Mouse (Mus musculus): Measurements from ENCODE around the gene Tpk1.

The Tpk1 gene

DNA sequence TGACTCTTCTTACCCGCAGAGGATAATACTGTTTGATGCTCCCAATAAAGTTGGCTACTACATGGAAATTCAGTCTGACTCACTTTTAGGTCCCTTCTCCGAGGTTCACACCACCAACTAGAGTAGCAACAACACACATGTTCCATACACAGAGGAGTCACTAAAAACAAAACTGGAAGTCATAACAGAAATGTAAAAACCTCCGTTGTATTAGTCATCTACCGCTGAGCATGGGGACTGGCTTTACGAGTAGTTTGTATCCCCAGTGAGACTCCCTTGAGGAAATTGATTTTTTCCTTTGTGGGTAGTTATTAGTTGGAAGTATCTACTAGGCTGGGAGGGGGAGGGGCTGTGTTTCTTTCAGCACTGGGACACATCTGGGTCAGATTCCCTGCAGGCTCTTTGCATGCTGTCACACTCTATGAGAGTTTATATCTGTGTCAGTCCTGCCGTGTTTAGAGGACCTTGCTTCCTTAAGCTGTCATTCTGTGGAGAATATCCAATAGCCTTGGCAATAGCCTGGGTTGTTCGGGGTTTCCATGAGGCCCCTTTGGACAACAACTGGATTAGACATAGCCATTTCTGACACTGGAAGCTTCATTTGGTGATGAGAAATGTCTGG is 245.6 kb downstream of the Tpk1 start:
- DNase-seq, result no peak

DNA sequence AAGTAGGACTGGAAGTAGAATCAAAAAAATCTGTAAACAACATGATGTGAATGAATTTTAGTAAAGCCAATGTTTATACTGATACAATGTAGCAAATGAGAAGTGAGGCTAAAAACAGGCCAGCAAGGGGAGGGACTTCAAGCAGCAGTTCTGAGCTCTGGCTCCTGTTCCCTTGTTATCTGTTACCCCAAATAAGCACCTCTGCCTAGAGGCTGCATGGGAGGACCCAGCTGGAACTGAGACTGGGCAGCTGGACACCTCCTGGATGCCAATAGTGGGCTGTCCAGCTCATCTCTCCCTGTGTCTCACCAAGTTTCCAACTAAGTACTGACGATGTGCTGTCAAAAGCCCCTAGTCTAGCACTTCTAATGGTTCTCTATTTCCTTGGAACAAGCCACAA is 257.1 kb downstream of the Tpk1 start:
- no peak for DNase-seq

DNA sequence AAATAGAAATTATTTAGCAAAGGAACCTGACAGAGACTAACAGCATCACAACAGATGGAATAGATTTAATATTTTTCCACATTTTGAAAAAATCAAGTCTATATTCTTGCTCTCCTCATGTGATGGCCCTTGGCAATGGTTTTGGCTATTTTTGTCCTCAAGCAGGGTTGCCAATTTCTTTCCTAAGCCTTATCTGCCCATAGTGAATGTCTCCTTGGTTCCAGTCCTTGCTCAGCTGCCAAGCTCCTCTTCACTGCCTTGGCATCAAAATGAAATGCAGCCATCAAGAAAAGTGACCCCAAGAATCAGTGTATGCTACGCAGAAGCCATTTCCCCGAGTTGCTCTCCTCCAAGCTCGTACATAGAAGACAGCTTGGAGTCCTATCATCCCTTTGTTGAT is 263.0 kb downstream of the Tpk1 start:
- DNase-seq, result no peak

DNA sequence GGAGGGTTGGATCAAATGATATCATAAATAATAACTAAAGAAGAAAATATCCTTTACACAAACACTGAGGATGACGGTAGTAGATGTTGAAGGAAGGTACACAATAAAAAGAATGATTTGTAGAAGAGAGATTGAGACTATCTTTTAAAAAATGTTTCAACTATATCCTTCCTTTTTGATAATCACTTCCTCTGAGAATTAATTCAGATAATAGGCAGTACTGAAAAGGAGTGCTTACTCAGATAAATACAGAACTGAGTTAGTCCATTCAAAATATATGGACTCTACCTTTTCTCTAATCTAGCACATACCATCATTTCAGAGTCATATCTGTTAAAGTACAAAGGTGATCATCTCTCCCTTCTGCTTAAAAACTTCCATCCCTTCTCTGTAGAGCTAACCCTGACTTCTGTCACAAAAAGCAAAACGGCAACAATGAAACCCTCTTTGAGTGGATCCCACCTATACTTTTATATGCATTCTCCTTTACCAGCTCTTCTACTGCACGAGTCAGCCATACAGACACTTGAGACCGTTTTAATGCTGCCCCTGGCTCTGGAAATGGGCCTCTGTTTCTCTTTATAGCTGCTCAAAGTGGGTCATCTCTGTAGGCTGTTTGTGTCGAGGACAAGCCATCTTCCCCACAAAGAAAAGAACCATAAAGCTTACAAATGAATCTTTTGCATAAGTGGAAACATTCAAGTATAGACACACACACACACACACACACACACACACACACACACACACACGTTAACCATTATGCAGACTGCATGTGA is 263.7 kb downstream of the Tpk1 start:
- DNase-seq, result no peak

DNA sequence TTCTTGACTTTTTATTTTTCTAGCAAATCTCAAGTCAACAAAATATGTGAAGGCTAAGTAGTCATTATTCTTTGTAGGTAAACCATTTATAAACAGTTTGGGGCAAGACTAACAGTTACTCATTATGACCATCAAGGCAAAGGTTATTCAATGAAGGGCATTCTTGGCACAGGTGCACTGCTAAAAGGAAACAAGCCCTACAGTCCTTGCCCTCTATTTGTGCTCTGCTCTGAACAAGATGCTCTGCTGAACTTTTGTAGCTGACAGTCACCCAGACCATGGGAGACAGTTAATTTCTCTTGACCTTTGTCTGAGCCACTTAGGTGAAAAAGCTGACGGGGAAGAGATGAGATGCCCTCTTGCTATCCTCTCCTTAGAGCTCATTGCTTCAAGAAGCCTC is 269.7 kb downstream of the Tpk1 start:
- DNase-seq, result no peak

DNA sequence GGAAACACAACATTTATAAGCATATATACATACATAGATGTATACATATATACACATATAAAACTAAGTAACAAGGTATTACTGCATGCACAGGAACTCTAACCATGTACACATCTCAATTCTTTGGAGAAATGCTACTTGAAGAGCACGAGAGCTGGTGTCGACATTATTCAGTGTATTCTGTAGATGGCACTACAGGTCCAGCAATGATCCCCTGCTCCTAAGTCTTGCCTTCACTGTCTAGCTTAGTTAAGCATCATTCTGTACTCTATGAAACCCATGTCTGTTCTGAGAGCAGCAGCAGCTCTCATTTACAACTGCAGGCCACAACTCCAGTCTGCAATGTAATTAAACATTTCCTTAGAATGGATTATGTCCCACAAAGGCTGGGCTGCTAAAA is 270.5 kb downstream of the Tpk1 start:
- DNase-seq, result no peak

DNA sequence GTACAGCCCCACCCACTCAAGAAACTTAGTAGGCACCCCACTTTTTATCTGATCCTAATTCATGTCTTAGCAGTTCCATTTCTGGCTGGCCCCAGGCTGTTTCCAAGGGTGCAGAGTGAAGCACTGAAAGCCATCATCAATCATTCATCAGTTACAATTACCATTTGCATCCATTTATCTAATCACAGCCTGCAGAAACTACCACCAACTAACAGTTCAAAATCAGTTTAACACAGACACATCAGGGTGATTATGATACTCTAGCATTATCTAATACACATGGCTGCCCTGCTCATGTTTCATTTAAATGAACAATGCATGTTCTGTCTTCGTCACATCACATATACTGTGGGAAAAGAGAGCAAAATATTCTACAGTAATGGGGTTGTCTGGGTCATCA is 274.7 kb downstream of the Tpk1 start:
- no peak for DNase-seq

DNA sequence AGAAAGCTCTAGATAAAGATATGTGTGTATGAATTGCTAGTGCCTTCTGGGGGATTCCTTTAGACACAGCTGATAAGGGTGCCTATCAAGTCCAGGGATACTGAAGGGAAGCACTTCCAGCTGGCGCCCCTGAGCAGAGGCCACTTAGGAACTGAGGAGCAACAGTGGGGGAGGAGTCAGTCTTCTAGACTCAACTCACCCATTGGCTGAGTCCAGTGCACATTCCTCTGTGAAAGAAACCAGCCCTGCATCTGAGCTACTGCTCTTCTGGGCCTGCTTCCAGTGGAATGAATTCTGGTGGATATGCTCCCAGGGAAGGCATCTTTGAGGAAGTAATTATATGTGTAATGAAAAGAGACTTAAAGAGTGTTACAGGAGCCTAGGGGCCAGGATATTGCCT is 278.8 kb downstream of the Tpk1 start:
- DNase-seq, result no peak

DNA sequence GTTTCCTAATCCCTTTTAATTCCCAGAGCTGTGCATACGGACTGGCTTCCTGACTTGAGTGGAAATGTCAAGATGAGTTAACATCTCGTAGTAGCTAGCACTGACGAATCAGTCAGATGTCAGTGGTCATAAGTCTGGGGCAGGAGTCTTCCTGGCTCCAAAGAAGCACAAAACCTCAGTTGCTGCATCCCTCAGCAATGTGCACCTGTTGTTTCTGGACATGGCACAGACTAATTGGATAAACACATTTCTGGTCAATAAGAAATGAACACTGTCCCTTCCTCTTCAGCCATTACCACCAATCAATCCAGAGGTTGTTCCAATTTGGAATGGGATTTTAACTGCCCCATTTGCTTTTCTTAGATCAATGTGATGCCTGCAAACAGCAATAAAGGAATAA is 281.2 kb downstream of the Tpk1 start:
- DNase-seq, result no peak

DNA sequence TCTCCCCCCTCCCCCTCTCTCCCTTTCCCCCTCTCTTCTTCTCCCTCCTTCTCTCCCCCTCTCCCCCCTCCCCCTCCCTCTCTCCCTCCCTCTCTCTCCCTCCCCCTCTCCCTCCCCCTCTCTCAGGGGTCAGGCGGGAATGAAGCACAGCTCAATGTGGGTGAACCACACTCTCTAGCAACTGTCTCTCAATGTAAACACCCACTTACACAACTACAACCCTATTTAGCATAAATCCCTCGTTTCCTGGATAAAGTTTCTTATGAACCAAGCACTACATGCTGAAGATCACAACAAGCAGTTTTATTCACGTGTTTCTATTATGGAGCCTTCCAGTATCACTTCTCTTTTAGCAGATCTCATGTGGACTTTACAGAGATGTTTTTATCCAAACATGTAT is 281.8 kb downstream of the Tpk1 start:
- no peak for DNase-seq

DNA sequence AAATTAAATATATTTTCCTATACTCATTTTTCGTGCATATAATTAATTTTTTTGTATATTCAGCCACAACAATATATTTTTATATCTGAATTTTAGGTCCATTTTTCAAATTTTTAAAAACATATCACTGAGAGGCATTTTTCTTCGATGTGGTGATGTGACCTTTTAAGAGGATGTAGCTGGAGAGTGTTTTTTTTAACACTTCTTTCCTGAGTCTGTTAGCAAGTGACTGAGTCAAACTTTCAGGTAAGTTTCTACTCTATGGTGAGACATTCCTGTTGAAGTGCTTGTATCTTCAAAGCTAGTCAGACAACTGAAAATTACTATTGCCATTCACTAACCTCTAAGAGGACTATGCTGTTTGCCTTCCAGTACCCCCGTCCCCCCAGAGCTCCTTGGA is 283.3 kb downstream of the Tpk1 start:
- no peak for DNase-seq

DNA sequence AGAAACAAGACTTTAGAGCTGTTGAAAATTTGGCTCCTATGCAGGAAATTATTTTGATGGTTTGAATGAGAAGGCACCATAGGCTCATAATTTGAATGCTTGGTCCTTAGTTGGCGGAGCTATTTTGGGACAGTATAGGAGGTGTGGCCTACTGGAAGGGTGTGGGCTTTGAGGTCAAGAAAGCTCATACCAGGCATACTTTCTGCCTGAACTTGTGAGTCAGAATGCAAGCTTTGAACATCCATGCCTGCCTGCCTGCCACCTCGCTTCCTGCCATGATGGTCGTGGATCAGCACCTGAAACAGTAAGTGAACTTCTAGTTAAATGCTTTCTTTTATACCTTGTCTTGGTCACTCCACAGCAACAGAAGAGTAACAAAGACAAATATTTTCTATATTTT is 283.8 kb downstream of the Tpk1 start:
- DNase-seq, result no peak

DNA sequence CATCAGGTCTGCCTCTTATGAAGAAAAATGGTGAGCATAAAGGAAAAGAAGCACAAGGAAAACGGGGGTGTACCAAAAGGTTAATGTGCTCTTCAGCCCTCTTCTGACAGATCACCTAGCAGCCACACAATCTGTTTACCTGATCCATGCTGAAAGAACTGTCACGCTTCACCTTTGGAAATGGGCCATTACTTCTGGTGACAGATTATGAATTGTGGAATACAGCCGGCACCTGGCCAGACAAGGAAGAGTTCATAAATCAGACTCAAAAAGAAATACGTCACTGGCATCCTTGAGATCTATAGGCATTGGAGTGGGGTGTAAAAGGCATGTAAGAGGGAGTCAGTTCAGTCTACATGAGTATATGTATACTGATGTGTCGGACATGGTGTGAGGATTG is 292.9 kb downstream of the Tpk1 start:
- DNase-seq, result no peak

DNA sequence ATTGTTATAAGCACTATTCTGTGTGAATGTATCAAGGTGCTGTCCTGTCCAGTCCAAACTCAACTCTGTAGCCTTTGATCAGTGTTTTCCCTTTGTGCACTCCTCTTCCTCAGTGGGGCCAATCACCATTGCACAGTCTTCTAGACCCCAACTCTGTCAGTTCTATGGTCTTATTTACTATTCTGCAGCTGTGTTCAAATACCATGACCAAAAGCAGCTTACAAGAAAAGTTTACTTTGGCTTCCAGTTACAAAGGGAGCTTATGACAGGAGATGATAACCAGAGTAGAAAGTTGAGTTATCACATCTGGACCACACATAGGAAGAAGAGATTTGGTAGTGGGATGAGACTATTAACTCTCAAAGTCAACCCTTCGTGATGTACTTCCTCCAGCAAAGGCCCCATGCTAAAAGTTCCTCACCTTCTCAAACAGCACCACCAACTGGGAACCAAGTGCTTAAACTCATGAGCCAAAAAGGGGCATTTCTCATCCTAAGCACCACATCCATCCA is 298.6 kb downstream of the Tpk1 start:
- DNase-seq, result no peak

DNA sequence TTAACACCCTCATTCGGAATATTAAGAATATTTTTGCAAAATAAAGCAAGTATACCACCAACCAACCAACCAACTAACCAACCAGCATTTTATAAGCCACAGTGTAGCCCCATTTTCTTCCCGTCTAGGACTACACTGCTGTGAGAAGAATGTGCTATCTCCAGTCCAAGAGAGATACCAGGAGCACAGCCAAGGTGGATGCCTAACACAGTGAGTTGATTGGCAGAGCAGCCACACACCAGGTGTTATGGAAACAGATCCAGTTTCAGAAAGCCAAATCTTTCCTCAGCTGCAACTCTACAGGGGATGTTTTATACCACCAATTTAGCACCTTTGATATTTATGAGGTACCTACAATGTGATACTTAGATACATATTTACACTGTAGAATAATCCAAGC is 299.1 kb downstream of the Tpk1 start:
- no peak for DNase-seq

DNA sequence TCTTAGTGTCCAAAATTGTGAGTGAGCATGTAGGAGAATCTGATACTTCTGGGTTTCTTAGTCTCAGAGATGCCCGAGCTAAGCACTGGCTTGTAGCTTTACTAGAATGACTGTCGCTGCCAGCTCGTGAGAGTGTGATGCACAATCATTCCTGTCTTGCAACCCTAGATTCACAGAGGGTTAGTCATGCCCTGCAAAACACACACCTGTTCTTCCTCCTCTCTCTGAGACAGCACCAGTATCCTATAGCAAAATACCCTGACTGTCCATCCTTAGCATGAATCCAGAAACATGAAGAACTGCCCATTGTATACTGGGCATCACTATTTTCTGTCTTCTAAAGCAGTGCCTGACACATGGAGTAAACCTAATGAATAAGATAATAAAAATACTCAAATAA is 302.2 kb downstream of the Tpk1 start:
- no peak for DNase-seq

DNA sequence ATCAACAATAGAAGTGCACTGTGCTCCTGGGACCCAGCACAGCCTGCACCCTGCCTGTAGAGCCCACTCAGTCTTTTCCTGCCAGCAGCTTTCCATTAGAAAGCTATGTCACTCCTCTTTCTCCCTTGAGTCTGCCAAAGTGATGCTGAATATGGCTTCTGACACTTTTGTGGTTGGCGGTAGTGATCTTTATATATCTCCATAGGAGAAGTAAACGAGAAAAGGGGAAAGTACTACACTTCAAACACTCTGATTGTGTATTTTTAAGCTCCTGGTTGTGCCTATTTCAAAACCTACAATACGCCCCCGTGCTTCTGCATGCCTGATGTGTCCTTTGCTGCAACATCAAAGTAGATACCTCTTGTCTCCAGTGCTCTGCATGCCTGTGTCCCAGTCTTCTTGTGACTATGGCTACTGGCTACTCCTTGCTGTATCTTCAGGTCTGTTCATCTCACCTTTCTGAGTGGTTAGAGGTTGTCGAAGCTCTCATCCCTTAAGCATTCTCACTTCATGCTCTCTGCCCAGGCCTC is 302.7 kb downstream of the Tpk1 start:
- DNase-seq, result no peak

DNA sequence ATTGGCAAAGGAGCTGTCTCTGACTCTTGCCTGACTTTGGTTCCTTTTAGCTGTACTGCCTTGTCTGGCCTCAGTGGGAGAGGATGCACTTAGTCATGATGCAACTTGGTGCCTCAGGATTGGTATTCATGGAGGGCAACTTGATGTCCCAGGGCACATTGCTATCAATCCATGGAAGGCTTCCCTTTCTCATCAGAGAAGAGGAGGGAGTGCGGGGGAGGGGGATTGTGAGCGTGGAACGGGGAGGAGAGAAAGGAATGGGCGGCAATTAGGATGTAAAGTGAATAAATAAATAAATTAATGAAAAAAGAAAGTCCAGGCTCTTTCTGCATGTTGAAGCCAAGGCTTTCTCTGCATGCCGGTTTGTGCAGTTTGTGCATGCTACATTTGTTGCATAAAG is 304.8 kb downstream of the Tpk1 start:
- DNase-seq, result no peak

DNA sequence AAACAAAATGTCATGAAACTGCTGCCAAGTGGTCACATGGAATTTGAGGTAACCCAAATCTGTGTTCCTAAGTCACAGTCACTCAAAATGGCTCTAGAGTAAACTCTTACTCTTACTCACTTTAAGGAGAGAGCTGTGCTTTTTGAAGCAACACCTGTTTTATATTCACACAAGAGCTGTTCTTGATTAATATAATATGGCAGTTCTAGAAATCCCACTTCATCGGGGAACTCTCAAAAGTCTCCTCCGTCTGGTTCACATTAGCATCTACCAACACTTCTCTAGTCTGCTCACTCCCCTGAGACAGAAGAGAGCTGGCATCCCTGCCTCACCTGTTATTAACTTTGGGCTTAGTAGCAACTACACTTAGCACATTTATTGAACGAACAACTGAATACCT is 305.9 kb downstream of the Tpk1 start:
- no peak for DNase-seq

DNA sequence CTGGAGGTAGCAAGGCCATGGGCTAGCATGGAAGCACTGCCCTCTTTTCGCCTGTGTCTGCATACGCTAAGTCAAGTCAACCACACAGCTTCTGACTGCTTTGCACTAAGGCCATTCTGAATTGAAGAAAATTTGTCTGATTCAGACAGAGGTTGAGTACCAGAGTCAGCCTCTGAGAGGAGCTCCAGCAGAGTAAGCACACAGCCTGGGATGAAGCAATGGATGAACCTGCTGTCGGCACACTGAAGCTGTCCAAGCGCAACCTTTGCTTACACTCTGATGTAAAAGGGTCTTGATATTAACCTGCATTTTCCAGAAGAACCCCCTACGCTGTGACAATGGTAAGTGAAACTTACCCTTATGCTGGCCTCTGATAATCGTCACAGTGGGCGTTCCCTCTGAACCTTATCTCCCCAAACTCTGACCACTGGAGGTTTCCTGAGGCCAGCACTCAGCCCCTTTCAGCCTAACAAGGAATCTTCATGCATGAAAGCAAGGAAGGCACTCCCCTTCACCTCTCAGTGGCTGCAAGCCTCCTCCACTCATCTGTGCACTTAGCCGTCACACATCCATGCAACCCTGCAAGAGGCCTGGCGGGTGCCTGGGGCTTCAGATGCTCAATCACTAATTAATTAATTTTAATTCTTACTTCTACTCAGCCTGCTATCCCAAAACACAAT is 311.4 kb downstream of the Tpk1 start:
- DNase-seq, result no peak

DNA sequence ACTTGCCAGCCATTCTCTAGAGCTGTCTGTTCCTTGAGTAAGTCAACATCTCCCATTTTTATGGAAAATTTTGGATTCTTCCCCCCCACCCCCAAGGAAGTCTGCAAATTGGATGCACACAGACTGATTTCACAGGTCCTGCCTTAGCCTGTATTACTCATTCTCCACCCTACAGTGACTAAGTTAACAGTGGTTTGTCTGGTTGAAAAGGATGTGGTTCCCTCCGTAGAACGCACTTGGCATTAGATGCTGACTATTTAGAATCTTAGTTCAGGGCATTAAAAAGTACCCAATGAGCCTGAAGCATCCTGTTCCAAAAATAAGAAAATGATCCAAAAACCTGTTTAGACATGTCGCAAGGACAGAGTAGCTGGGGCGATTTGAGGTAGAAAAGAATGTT is 312.6 kb downstream of the Tpk1 start:
- DNase-seq, result no peak

DNA sequence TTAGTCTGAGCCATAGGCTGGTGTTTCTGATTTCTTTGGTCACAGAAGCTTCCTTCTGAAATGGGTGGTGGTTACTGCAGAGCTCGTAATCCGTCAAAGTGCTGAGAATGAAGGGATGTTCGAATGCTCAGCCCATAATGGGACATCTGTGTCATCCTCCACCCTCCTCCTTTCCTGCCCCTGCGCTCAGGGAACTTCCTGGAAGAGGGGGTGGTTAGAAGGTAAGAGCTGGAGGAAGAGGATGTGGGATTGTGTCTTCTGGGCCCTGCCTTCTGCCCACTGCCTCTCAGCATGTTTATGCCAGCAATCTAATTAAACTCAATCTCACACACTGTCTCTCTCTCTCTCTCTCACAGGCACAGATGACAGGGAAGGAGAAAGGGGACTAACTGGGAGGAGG is 317.0 kb downstream of the Tpk1 start:
- DNase-seq, result no peak

DNA sequence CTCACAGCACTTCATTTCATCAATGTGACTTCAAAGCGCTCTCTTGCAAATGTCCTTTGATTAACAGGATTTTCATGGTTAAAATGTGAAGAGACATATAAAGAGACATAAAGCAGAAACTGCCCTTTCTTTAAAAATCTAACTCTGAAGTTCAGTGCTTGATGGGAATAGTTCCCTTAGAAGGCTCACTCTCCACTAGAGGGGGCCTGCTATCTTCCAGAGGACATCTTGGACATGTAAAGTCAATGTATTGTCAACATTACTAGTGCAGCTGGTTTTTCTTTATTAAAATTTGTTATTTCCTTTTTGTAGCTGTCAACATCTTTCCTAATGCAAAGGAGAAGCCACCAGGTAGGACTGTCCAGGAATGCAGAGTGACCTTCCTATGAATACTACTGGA is 318.4 kb downstream of the Tpk1 start:
- no peak for DNase-seq

DNA sequence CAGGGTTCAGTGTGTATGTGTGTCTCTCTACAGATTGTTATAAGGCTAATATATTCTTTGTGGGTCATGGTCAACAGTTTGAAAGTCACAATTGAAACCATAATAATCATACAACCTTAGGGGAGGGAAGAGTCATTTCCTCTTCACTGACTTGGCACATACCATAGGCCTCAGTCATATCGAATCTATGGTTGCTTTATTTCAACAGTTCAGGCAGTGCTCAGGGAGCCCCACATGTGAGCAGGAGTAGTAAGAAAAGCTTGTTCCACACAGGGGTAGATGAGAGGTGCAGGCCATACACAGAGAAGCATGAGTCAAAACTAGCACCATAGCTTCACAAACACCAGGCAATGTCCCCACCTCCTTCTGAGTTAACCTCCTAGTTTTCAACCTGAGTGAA is 323.1 kb downstream of the Tpk1 start:
- DNase-seq, result no peak

All from B cell, adult 2 months (primary cell).